Mouse (Mus musculus) embryonic facial prominence, embryonic 12.5 days (tissue): ENCODE data around the gene Ociad1. TPM values are rescaled to one million over a fixed set of nuclear protein-coding genes. Genes with fewer than 3 reads are reported as not detected.

ENCODE experiments used
- ATAC-seq: fragments of 200-750 bp; cut with Nextera tagmentation; 2 replicates; pipeline ENCODE4 v1.8.0; 2017; ENCODE audit not compliant: insufficient number of reproducible peaks, insufficient read depth, low FRiP score, low TSS enrichment
- H3K27ac ChIP-seq: fragments of 300-500 bp; sonication (generic); 2 replicates; pipeline ENCODE4 v1.5.1; 2016; ENCODE audit warnings: mild to moderate bottlenecking
- H3K27me3 ChIP-seq: fragments of 300-500 bp; sonication (generic); 2 replicates; pipeline ENCODE4 v1.6.1; 2016; ENCODE audit warnings: mild to moderate bottlenecking, moderate library complexity
- H3K36me3 ChIP-seq: fragments of 300-500 bp; sonication (generic); 2 replicates; pipeline ENCODE4 v1.6.1; 2016; ENCODE audit warnings: mild to moderate bottlenecking
- H3K4me1 ChIP-seq: fragments of 300-500 bp; sonication (generic); 2 replicates; pipeline ENCODE4 v1.6.1; 2016
- H3K4me2 ChIP-seq: fragments of 300-500 bp; sonication (generic); replicated peaks from 2 replicates; pipeline ENCODE4 v1.6.1; 2016; ENCODE audit warnings: mild to moderate bottlenecking, moderate library complexity
- H3K4me3 ChIP-seq: fragments of 300-500 bp; sonication (generic); 2 replicates; pipeline ENCODE4 v1.5.1; 2016; ENCODE audit warnings: mild to moderate bottlenecking
- H3K9ac ChIP-seq: fragments of 300-500 bp; sonication (generic); 2 replicates; pipeline ENCODE4 v1.6.1; 2016; ENCODE audit warnings: mild to moderate bottlenecking, moderate library complexity
- H3K9me3 ChIP-seq: fragments of 300-500 bp; sonication (generic); 2 replicates; pipeline ENCODE4 v1.6.1; 2016; ENCODE audit warnings: mild to moderate bottlenecking, moderate library complexity
- WGBS: fragments of 180-500 bp; shearing (Covaris S2); methylation state at CpG from one replicate; pipeline ENCODE4 v1.1.7; 2016; 5-methylcytosine and 5-hydroxymethylcytosine counted together
- polyA plus RNA-seq: library from polyadenylated mRNA; unstranded; fragments of >200 nt; fragmentation: Nextera tagmentation; extraction: Ambion mirVana; gene quantifications from 2 replicates; pipeline ENCODE4 v1.2.1, GENCODE M21; 2016

Ociad1 gene
- polyA plus RNA-seq, 1 experiment from 2014 or later: 207 TPM

- WGBS: 86% methylated on average over 22 of the region's 22 CpGs
- Histone ChIP-seq H3K9ac (no peak overlapping the region), H3K27me3 (no peaks in the 10 kb centered on the region), H3K36me3 (no peaks in the 10 kb centered on the region), H3K4me3 (no peak overlapping the region), H3K4me2 (no peak overlapping the region), H3K4me1 (no peaks in the 10 kb centered on the region), H3K27ac (no peak overlapping the region), H3K9me3 (no peaks in the 10 kb centered on the region)
- ATAC-seq: no peak
Measured at GRCm38 (mm10) chr5:73342701-73343355, 50.2 kb downstream of the Ociad1 start.

DNA sequence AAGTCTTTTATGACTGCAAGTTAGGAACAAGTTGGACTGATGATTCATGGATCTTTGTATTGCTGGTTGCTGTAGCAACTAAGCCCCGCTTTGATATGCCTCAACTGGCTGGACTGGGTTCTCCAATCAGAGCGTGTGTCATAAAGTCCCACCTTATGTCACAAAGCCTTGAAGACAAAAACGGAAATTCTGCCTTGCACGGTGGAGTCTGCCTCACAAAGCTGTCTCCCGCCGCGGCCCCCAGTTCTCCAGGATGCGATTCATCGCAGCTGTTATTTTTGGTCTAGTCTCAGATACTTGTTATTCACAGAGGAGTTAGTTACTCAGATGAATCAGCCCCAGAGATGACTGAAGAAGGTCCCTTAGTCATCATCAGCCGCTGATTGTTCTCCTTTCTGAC, 51.7 kb downstream of the Ociad1 start:
- Histone ChIP-seq H3K27ac (no peak overlapping the region), H3K27me3 (no peaks in the 10 kb centered on the region), H3K36me3 (no peaks in the 10 kb centered on the region), H3K9ac (no peak overlapping the region), H3K4me2 (no peak overlapping the region), H3K4me3 (no peak overlapping the region), H3K9me3 (no peaks in the 10 kb centered on the region), H3K4me1 (no peaks in the 10 kb centered on the region)
- WGBS: 81% methylated on average over 10 of the region's 10 CpGs
- no peak for ATAC-seq

DNA sequence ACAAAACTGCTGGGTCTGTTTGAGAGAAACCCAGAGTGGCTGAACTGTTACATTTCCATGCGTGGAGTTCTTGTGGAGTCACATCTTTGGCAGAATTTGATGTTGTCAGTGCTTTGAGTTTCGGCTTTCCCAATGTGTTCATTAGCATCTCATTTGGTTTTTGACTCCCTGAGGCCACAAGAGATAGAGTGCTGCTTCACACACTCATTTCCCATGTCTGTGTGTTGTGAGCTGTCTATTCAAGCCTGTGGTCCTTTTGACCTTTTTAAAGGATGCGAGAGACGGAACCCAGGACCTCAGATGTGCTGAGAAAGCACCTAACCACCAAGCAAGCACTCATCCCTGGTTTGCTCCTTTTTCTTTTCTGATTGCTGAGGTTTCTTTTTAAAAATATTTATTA, 52.7 kb downstream of the Ociad1 start:
- H3K4me1 ChIP-seq: no peaks in the 10 kb centered on the region
- H3K27me3 ChIP-seq: no peaks in the 10 kb centered on the region
- H3K27ac ChIP-seq: no peak overlapping the region
- H3K9ac ChIP-seq: no peak overlapping the region
- no peak for ATAC-seq
- 83% methylated on average over 4 of the region's 4 CpGs for WGBS
- no peak overlapping the region for H3K4me3 ChIP-seq
- H3K9me3 ChIP-seq: no peaks in the 10 kb centered on the region
- no peak overlapping the region for H3K4me2 ChIP-seq
- no peaks in the 10 kb centered on the region for H3K36me3 ChIP-seq

- WGBS: 50% methylated on average over 5 of the region's 5 CpGs
- Histone ChIP-seq H3K9ac (no peak overlapping the region), H3K4me1 (no peaks in the 10 kb centered on the region), H3K27me3 (no peaks in the 10 kb centered on the region), H3K9me3 (no peaks in the 10 kb centered on the region), H3K27ac (no peak overlapping the region), H3K4me2 (no peak overlapping the region), H3K36me3 (no peaks in the 10 kb centered on the region), H3K4me3 (no peak overlapping the region)
- ATAC-seq: no peak
Measured at GRCm38 (mm10) chr5:73349514-73349913, 56.9 kb downstream of the Ociad1 start.

DNA sequence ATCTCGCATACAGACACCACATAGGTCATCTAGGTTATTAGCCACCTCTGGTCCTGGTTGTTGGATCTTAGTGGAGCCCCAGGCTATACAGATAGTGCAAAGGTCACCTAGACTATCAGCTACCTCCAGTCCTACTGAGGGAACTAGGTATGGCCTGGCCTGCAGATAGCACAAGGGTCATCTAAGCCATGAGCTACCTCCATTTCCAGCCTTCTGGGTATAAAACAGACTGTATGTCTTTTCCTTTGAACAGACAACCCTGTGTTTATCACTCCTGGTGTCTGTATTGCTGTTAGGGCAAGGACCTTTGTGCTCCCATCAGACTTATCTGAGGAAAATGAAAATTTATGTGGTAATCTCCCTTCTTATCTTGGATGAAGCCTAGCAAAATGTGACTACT, 59.2 kb downstream of the Ociad1 start:
- Histone ChIP-seq H3K27ac (no peak overlapping the region), H3K27me3 (no peaks in the 10 kb centered on the region), H3K36me3 (no peaks in the 10 kb centered on the region), H3K4me3 (no peak overlapping the region), H3K4me2 (no peak overlapping the region), H3K9ac (no peak overlapping the region), H3K4me1 (no peaks in the 10 kb centered on the region), H3K9me3 (no peaks in the 10 kb centered on the region)
- 85% methylated on average over 1 of the region's 1 CpGs for WGBS
- ATAC-seq: no peak

DNA sequence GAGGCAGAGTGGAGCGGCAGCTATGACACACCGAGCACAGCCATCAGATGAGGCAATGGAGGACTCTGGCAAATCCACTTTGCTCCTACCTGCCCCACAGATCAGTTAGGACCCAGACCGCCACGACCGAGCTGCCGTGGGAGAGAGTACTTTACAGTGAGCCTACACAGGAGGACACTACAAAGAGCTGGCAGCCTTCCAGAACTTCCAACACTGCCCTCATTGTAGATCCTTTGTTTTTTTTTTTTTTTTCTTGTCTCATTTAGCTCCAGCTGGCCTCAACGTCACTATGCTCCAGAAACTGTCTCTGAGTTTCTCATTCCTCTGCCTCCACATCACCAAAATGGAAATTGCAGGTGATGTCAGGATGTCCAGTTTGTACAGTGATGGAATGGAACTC, 60.9 kb downstream of the Ociad1 start:
- Histone ChIP-seq H3K27me3 (no peaks in the 10 kb centered on the region), H3K4me3 (no peak overlapping the region), H3K27ac (no peak overlapping the region), H3K9me3 (no peaks in the 10 kb centered on the region), H3K9ac (no peak overlapping the region), H3K4me1 (no peaks in the 10 kb centered on the region), H3K4me2 (no peak overlapping the region), H3K36me3 (no peaks in the 10 kb centered on the region)
- ATAC-seq: no peak
- WGBS: 66% methylated on average over 7 of the region's 7 CpGs

- Histone ChIP-seq H3K9me3 (no peaks in the 10 kb centered on the region), H3K36me3 (no peaks in the 10 kb centered on the region), H3K27ac (no peak overlapping the region), H3K4me3 (no peak overlapping the region), H3K4me1 (no peaks in the 10 kb centered on the region), H3K27me3 (no peaks in the 10 kb centered on the region), H3K9ac (no peak overlapping the region), H3K4me2 (no peak overlapping the region)
- no peak for ATAC-seq
- 79% methylated on average over 3 of the region's 3 CpGs for WGBS
Measured at GRCm38 (mm10) chr5:73353978-73354377, 61.4 kb downstream of the Ociad1 start.

- Histone ChIP-seq H3K27ac (no peak overlapping the region), H3K4me2 (no peak overlapping the region), H3K9me3 (no peaks in the 10 kb centered on the region), H3K4me1 (peaks cover 6% of the 10 kb centered on the region; the same call in 1 of the 2 replicates), H3K9ac (no peak overlapping the region), H3K36me3 (no peaks in the 10 kb centered on the region), H3K4me3 (no peak overlapping the region), H3K27me3 (no peaks in the 10 kb centered on the region)
- WGBS: 69% methylated on average over 5 of the region's 5 CpGs
- ATAC-seq: no peak
Measured at GRCm38 (mm10) chr5:73355393-73355792, 62.8 kb downstream of the Ociad1 start.

GRCm38 (mm10) chr5:73359134-73359751, 66.7 kb downstream of the Ociad1 start:
- H3K36me3 ChIP-seq: no peaks in the 10 kb centered on the region
- no peak overlapping the region for H3K27ac ChIP-seq
- H3K4me3 ChIP-seq: no peak overlapping the region
- H3K27me3 ChIP-seq: no peaks in the 10 kb centered on the region
- 80% methylated on average over 6 of the region's 6 CpGs for WGBS
- no peak for ATAC-seq
- peaks cover 6% of the 10 kb centered on the region; the same call in 1 of the 2 replicates for H3K4me1 ChIP-seq
- H3K9me3 ChIP-seq: no peaks in the 10 kb centered on the region
- H3K9ac ChIP-seq: no peak overlapping the region
- peak overlapping the region; percentile 38 for H3K4me2 ChIP-seq

- Histone ChIP-seq H3K9me3 (no peaks in the 10 kb centered on the region), H3K4me3 (0 out of 2 replicates have a peak overlapping the region, but pooled peaks have one; percentile 6), H3K9ac (no peak overlapping the region), H3K27ac (no peak overlapping the region), H3K4me2 (peak overlapping the region; percentile 38), H3K4me1 (peaks cover 6% of the 10 kb centered on the region; the same call in 1 of the 2 replicates), H3K36me3 (no peaks in the 10 kb centered on the region), H3K27me3 (no peaks in the 10 kb centered on the region)
- 37% methylated on average over 12 of the region's 12 CpGs for WGBS
- ATAC-seq: 0 out of 2 replicates have a peak, but pooled peaks have one; percentile 28
Measured at GRCm38 (mm10) chr5:73359752-73360141, 67.2 kb downstream of the Ociad1 start.

DNA sequence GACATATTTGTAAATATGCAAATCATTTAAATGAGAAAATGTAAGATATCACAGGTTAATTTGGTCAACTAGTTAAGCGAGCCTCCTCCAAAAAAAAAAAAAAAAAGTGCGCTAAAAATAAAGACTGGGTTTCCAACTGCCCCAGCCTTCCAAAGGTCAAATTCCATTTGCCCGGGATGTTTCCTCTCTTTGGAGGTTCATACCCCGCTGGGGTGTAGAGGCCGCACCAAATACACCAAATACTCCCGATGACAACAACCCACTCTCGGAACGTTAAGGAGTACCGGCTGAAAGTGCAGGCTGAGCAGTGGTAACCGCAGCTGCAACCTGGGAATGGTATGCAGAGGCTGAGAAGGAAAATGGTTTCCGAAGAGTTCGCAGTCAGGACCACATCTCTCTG, 67.7 kb downstream of the Ociad1 start:
- H3K27me3 ChIP-seq: no peaks in the 10 kb centered on the region
- H3K4me3 ChIP-seq: no peak overlapping the region
- no peak overlapping the region for H3K27ac ChIP-seq
- H3K9ac ChIP-seq: no peak overlapping the region
- H3K4me1 ChIP-seq: peaks cover 6% of the 10 kb centered on the region; the same call in 1 of the 2 replicates
- WGBS: 20% methylated on average over 12 of the region's 12 CpGs
- ATAC-seq: no peak
- H3K36me3 ChIP-seq: no peaks in the 10 kb centered on the region
- H3K9me3 ChIP-seq: no peaks in the 10 kb centered on the region
- H3K4me2 ChIP-seq: peak overlapping the region; percentile 38

DNA sequence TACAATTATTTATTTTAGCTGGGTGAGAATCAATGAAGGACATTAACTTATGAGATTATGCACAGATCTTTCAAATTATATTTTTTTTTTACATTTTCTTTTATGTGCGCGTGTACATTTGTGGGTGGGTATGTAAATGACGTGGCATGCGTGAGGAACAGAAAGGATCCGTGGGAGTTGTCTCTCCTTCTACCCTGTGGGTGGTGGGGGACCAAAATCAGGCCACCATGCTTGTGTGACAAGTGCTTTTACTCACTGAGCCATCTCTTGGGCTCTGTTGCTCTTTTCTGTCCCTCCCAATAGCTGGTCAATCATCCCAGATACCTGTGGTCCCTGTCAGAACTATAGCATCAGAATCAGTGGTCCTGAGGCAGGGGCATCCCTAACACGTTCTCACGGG, 69.8 kb downstream of the Ociad1 start:
- Histone ChIP-seq H3K27ac (no peak overlapping the region), H3K9ac (no peak overlapping the region), H3K36me3 (no peaks in the 10 kb centered on the region), H3K4me1 (peaks cover 6% of the 10 kb centered on the region; the same call in 1 of the 2 replicates), H3K27me3 (no peaks in the 10 kb centered on the region), H3K9me3 (no peaks in the 10 kb centered on the region), H3K4me2 (no peak overlapping the region), H3K4me3 (no peak overlapping the region)
- 85% methylated on average over 7 of the region's 7 CpGs for WGBS
- ATAC-seq: no peak
